Mouse (Mus musculus): ENCODE measurements around the gene Dmkn. TPM values are rescaled to one million over a fixed set of nuclear protein-coding genes. Genes with fewer than 3 reads are reported as not detected.

Gene Dmkn
- polyA plus RNA-seq, 1 experiment from 2014 or later: 3.7 TPM

DNA sequence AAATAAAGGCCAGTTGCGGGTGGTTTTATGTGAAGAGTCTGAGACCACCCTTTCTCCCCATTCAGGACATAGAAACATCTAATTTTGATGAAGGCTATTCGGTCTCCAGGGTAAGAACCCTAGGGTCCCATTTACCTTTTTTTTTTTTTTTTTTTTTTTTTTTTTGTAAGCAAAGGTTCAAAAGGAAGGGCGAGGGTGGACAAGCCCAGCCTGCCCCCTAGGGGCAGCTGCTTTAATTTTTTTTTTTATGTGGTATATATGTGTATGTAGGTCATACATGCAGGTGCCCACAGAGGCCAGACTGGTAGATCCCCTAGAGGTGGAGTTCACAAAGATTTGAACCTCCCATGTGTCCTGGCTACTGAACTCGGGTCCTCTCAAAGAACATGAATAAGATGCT lies 2.9 kb downstream of the Dmkn start:
- WGBS: 94% methylated on average over 4 of the region's 4 CpGs
- ATAC-seq (ENCODE audit: low FRiP score): no peak
- H3K9me3 ChIP-seq (replicated peaks): no peaks in the 10 kb centered on the region
- no peaks in the 10 kb centered on the region for H3K36me3 ChIP-seq
- 0 out of 2 replicates have a peak, but pooled peaks cover 3% of the 10 kb centered on the region for H3K27me3 ChIP-seq (replicated peaks)
- no peak overlapping the region for H3K4me3 ChIP-seq (replicated peaks)
- peaks cover 3% of the 10 kb centered on the region; the same call in 1 of the 2 replicates for H3K4me1 ChIP-seq
- H3K27ac ChIP-seq (replicated peaks): no peak overlapping the region
- H3K4me2 ChIP-seq: no peak overlapping the region
- no peak overlapping the region for H3K9ac ChIP-seq (replicated peaks)

- Histone ChIP-seq H3K36me3 (no peaks in the 10 kb centered on the region), H3K4me3 (replicated peaks) (no peak overlapping the region), H3K9me3 (replicated peaks) (no peaks in the 10 kb centered on the region), H3K4me1 (peaks cover 3% of the 10 kb centered on the region; the same call in 1 of the 2 replicates), H3K4me2 (no peak overlapping the region), H3K27me3 (replicated peaks) (no peaks in the 10 kb centered on the region), H3K9ac (replicated peaks) (no peak overlapping the region), H3K27ac (replicated peaks) (no peak overlapping the region)
- no peak for ATAC-seq (ENCODE audit: low FRiP score)
- WGBS: 44% methylated on average over 9 of the region's 9 CpGs
These were observed 5.7 kb downstream of the Dmkn start for GRCm38 (mm10) chr7:30769236-30769635.

DNA sequence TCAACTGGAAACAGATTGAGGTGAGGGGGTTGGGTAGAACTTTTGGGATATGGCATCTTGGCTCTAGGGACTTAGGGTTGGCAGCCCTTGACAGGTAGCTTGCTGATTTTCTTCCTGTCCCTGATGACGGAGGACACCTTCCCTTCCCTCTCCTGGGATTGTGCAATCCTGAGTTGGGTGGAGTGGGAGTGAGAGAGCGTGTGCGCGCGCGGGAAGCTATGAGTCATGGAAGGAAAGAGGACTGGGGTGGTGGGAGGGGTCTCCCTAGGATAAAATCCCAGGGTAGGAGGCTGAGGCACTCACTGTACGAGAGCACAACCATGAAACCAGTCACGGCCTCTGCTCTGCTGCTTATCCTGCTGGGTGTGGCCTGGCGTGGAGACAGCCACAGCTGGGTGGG lies 12.5 kb downstream of the Dmkn start:
- no peaks in the 10 kb centered on the region for H3K36me3 ChIP-seq
- no peak overlapping the region for H3K27ac ChIP-seq (replicated peaks)
- no peaks in the 10 kb centered on the region for H3K9me3 ChIP-seq (replicated peaks)
- H3K4me2 ChIP-seq: no peak overlapping the region
- no peaks in the 10 kb centered on the region for H3K27me3 ChIP-seq (replicated peaks)
- H3K4me1 ChIP-seq: no peaks in the 10 kb centered on the region
- ATAC-seq (ENCODE audit: low FRiP score): no peak
- H3K4me3 ChIP-seq (replicated peaks): no peak overlapping the region
- no peak overlapping the region for H3K9ac ChIP-seq (replicated peaks)
- WGBS: 92% methylated on average over 9 of the region's 9 CpGs

- no peaks in the 10 kb centered on the region for H3K27me3 ChIP-seq (replicated peaks)
- H3K9me3 ChIP-seq (replicated peaks): no peaks in the 10 kb centered on the region
- ATAC-seq (ENCODE audit: low FRiP score): peak; percentile 47
- no peak overlapping the region for H3K27ac ChIP-seq (replicated peaks)
- 55% methylated on average over 7 of the region's 7 CpGs for WGBS
- H3K36me3 ChIP-seq: no peaks in the 10 kb centered on the region
- H3K9ac ChIP-seq (replicated peaks): no peak overlapping the region
- no peak overlapping the region for H3K4me2 ChIP-seq
- H3K4me3 ChIP-seq (replicated peaks): no peak overlapping the region
- no peaks in the 10 kb centered on the region for H3K4me1 ChIP-seq
These were observed 13.6 kb downstream of the Dmkn start for GRCm38 (mm10) chr7:30777081-30777579.

DNA sequence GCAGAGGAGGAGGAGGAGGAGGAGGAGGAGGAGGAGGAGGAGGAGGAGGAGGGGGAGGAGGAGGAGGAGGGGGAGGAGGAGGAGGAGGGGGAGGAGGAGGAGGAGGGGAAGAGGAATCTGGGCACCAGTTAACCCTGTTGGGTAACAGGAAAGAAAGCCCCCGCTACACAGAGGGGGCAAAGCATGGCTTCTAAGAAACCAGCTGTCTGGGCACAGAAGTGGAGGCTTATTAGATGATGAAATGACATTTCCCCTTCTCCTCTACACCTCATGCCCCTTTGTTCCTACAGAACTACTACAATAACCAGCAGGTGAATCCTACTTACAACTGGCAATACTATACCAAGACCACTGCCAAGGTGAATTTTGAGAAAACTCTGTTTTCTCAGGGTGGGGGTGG lies 14.4 kb downstream of the Dmkn start:
- H3K4me3 ChIP-seq (replicated peaks): no peak overlapping the region
- 80% methylated on average over 1 of the region's 1 CpGs for WGBS
- H3K27me3 ChIP-seq (replicated peaks): no peaks in the 10 kb centered on the region
- no peak overlapping the region for H3K4me2 ChIP-seq
- H3K36me3 ChIP-seq: no peaks in the 10 kb centered on the region
- H3K9ac ChIP-seq (replicated peaks): no peak overlapping the region
- no peaks in the 10 kb centered on the region for H3K9me3 ChIP-seq (replicated peaks)
- no peaks in the 10 kb centered on the region for H3K4me1 ChIP-seq
- ATAC-seq (ENCODE audit: low FRiP score): no peak
- no peak overlapping the region for H3K27ac ChIP-seq (replicated peaks)

DNA sequence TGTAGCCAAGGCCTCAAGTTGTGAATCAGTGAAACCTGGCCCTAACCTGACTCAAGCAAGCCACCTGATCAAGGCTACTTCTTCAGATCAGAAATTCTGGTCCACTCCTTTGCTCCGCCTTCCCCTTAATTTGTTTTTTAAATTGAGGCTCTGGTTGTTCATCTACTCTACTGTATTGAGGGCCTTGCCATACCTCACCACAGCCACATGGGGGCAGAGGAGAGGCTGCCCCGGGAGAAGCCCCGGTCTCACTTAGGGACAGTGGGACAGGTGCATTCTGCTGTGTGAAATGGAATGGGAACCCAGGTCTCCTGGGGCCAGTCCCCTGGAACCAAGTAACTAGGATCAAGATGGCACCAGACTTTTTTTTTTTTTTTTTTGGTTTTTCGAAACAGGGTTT lies 18.2 kb downstream of the Dmkn start:
- 75% methylated on average over 4 of the region's 4 CpGs for WGBS
- H3K4me1 ChIP-seq: peaks cover 16% of the 10 kb centered on the region
- H3K27me3 ChIP-seq (replicated peaks): no peaks in the 10 kb centered on the region
- H3K9ac ChIP-seq (replicated peaks): no peak overlapping the region
- H3K4me3 ChIP-seq (replicated peaks): no peak overlapping the region
- no peaks in the 10 kb centered on the region for H3K36me3 ChIP-seq
- no peak overlapping the region for H3K27ac ChIP-seq (replicated peaks)
- no peak for ATAC-seq (ENCODE audit: low FRiP score)
- no peaks in the 10 kb centered on the region for H3K9me3 ChIP-seq (replicated peaks)
- no peak overlapping the region for H3K4me2 ChIP-seq

- ATAC-seq (ENCODE audit: low FRiP score): no peak
- Histone ChIP-seq H3K27ac (replicated peaks) (no peak overlapping the region), H3K4me2 (no peak overlapping the region), H3K36me3 (no peaks in the 10 kb centered on the region), H3K9ac (replicated peaks) (no peak overlapping the region), H3K4me3 (replicated peaks) (no peak overlapping the region), H3K4me1 (peaks cover 16% of the 10 kb centered on the region), H3K27me3 (replicated peaks) (no peaks in the 10 kb centered on the region), H3K9me3 (replicated peaks) (no peaks in the 10 kb centered on the region)
- 84% methylated on average over 3 of the region's 3 CpGs for WGBS
These were observed 19.1 kb downstream of the Dmkn start for GRCm38 (mm10) chr7:30782658-30783057.

DNA sequence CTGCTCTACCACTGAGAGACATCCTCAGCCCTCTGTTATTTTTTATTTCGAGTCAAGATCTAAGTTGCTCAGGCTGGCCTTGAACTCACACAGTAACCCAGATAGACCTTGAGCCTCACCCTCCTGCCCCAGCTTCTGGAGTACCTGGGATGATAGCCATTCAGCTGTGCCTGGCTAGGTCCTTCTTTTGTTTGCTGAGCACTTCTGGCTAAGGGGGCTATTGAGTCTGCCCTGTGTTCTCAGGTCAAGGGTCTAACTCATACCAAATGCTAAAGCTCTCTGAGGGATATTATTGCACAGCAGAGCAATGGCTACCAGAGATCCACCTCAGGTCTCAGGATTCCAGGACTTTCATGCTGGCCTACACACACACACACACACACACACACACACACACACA lies 21.6 kb downstream of the Dmkn start:
- no peaks in the 10 kb centered on the region for H3K9me3 ChIP-seq (replicated peaks)
- H3K4me2 ChIP-seq: no peak overlapping the region
- H3K27ac ChIP-seq (replicated peaks): peak overlapping the region; percentile 72
- no peak for ATAC-seq (ENCODE audit: low FRiP score)
- WGBS: 64% methylated on average over 1 of the region's 1 CpGs
- no peaks in the 10 kb centered on the region for H3K27me3 ChIP-seq (replicated peaks)
- H3K36me3 ChIP-seq: no peaks in the 10 kb centered on the region
- H3K9ac ChIP-seq (replicated peaks): no peak overlapping the region
- no peak overlapping the region for H3K4me3 ChIP-seq (replicated peaks)
- H3K4me1 ChIP-seq: peaks cover 16% of the 10 kb centered on the region

GRCm38 (mm10) chr7:30785721-30786546 lies 22.4 kb downstream of the Dmkn start:
- ATAC-seq (ENCODE audit: low FRiP score): peak; percentile 92
- peaks cover 16% of the 10 kb centered on the region for H3K4me1 ChIP-seq
- no peaks in the 10 kb centered on the region for H3K27me3 ChIP-seq (replicated peaks)
- H3K9me3 ChIP-seq (replicated peaks): no peaks in the 10 kb centered on the region
- no peak overlapping the region for H3K9ac ChIP-seq (replicated peaks)
- peak overlapping the region; percentile 72 for H3K27ac ChIP-seq (replicated peaks)
- H3K4me2 ChIP-seq: no peak overlapping the region
- 44% methylated on average over 13 of the region's 13 CpGs for WGBS
- no peak overlapping the region for H3K4me3 ChIP-seq (replicated peaks)
- no peaks in the 10 kb centered on the region for H3K36me3 ChIP-seq

DNA sequence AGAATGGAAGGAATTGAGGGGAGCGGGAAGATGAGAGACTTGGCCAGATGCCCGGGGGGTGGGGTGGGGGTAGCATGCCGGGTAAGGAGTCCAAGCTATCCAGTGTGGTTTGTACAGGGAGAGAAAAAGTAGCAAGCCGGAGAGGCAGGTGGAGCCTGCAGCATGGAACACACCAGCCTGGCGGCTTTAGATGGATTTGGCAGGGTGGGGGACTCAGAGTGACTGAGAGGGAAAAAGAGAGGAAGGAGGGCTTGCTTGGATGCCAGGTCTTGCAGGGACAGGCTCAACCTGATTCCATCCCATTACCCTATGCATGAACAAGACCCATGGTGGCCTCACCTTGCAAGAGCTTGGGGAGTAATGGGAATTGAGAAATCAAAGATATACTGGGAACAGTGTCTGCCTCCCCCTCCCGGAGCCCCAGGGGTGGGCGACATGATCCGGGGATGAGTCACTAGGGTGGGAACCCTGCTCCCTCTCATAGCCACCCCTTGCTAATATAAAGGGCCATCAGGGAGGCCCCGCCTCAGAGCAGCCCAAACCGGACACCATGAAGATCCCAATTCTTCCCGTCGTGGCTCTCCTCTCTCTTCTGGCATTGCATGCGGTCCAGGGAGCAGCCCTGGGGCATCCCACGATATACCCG lies 23.9 kb downstream of the Dmkn start, which contains the start of gene Krtdap:
Krtdap (plus strand) TSS at position 520 of the 646 bp plus-strand sequence.
- WGBS: 53% methylated on average over 15 of the region's 15 CpGs

DNA sequence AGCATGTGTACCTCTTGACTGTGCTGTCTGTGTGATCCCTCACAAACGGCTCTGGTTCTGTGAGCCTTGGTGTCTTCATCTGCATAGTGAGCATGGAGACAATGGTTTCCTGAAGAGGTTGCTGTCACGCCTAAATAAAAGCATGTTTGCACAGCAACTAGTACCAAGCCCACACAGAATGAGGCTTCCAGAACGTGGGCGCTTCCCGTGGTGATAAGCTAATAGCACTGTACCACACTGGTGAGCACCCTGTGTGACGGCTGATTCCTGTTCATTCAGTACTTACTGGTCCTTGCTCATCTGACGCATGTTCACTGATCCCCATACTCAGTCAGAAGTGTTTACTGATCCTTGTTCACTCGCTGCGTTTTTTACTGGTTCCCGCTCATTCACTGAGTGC lies 26.6 kb downstream of the Dmkn start:
- H3K27me3 ChIP-seq (replicated peaks): no peaks in the 10 kb centered on the region
- H3K4me1 ChIP-seq: peaks cover 13% of the 10 kb centered on the region
- H3K9ac ChIP-seq (replicated peaks): no peak overlapping the region
- no peak overlapping the region for H3K4me3 ChIP-seq (replicated peaks)
- 80% methylated on average over 10 of the region's 10 CpGs for WGBS
- no peaks in the 10 kb centered on the region for H3K9me3 ChIP-seq (replicated peaks)
- H3K27ac ChIP-seq (replicated peaks): no peak overlapping the region
- H3K36me3 ChIP-seq: no peaks in the 10 kb centered on the region
- no peak overlapping the region for H3K4me2 ChIP-seq
- ATAC-seq (ENCODE audit: low FRiP score): no peak

More for the DNA sequence above, 23.9 kb downstream of the Dmkn start, which contains the start of gene Krtdap:
- no peak within 1 kb of the TSS for H3K4me3 ChIP-seq (replicated peaks)
- H3K9me3 ChIP-seq (replicated peaks): no peaks in the 10 kb centered on the region
- no peak within 1 kb of the TSS for H3K27ac ChIP-seq (replicated peaks)
- H3K27me3 ChIP-seq (replicated peaks): no peaks in the 10 kb centered on the region
- H3K9ac ChIP-seq (replicated peaks): no peak within 1 kb of the TSS
- no peaks in the 10 kb centered on the region for H3K36me3 ChIP-seq
- ATAC-seq (ENCODE audit: low FRiP score): no peak
- H3K4me2 ChIP-seq: no peak within 1 kb of the TSS
- H3K4me1 ChIP-seq: peaks cover 16% of the 10 kb centered on the region

GRCm38 (mm10) chr7:30791921-30792320 lies 28.4 kb downstream of the Dmkn start:
- no peak overlapping the region for H3K4me3 ChIP-seq (replicated peaks)
- no peaks in the 10 kb centered on the region for H3K9me3 ChIP-seq (replicated peaks)
- no peaks in the 10 kb centered on the region for H3K4me1 ChIP-seq
- WGBS: 28% methylated on average over 9 of the region's 9 CpGs
- H3K36me3 ChIP-seq: no peaks in the 10 kb centered on the region
- ATAC-seq (ENCODE audit: low FRiP score): no peak
- no peak overlapping the region for H3K4me2 ChIP-seq
- no peak overlapping the region for H3K9ac ChIP-seq (replicated peaks)
- H3K27ac ChIP-seq (replicated peaks): no peak overlapping the region
- H3K27me3 ChIP-seq (replicated peaks): no peaks in the 10 kb centered on the region
